Mouse (Mus musculus): ENCODE measurements around the gene Trpc4.

GRCm38 (mm10) chr3:54111489-54111888 lies 44.3 kb upstream of the Trpc4 start:
- TF ChIP-seq CTCF (IDR thresholded peaks at IDR 0.05; ENCODE audit: control insufficient read depth, insufficient read depth, insufficient read length) (no peak), MYOD1 (IDR thresholded peaks at IDR 0.05; ENCODE audit: control insufficient read depth, insufficient read length, low read depth) (no peak), USF1 (IDR thresholded peaks at IDR 0.05; ENCODE audit: low read depth) (no peak), FOSL1 (IDR thresholded peaks at IDR 0.05; ENCODE audit: insufficient read depth, low read length, poor library complexity, severe bottlenecking) (no peak), MAX (IDR thresholded peaks at IDR 0.05) (no peak), CEBPB (IDR thresholded peaks at IDR 0.05; ENCODE audit: low read depth) (no peak), MYOG (IDR thresholded peaks at IDR 0.05; ENCODE audit: control insufficient read depth, extremely low read depth, insufficient read length) (no peak)

Measured in C2C12 (cell line).